Mouse (Mus musculus) thymus, adult 2 months (tissue): ENCODE data around the gene Uqcrc1. TPM values are rescaled to one million over a fixed set of nuclear protein-coding genes. Genes with fewer than 3 reads are reported as not detected.

Experiments
- DNase-seq: peaks from one replicate; pipeline ENCODE4 v3.0.0; 2021
- H3K27ac ChIP-seq: fragments of 200-500 bp; 2 replicates; pipeline ENCODE4 v1.5.1; 2012; ENCODE audit warnings: low read length, control low read depth; ENCODE audit not compliant: control insufficient read depth, insufficient read depth
- H3K27me3 ChIP-seq: fragments of 200-500 bp; 2 replicates; pipeline ENCODE4 v1.6.1; 2012; ENCODE audit warnings: mild to moderate bottlenecking, low read length, moderate library complexity, mixed read lengths; ENCODE audit not compliant: control insufficient read depth, insufficient read depth
- H3K36me3 ChIP-seq: fragments of 200-500 bp; 2 replicates; pipeline ENCODE4 v1.6.1; 2012; ENCODE audit warnings: mild to moderate bottlenecking, low read length, moderate library complexity; ENCODE audit not compliant: control insufficient read depth, insufficient read depth
- H3K4me1 ChIP-seq: fragments of 200-500 bp; replicated peaks from 2 replicates; pipeline ENCODE4 v1.6.1; 2012; ENCODE audit warnings: low read length; ENCODE audit not compliant: control insufficient read depth, insufficient read depth
- H3K4me3 ChIP-seq: fragments of 200-500 bp; 2 replicates; pipeline ENCODE4 v1.5.1; 2012; ENCODE audit warnings: mild to moderate bottlenecking, low read length, control low read depth, moderate library complexity; ENCODE audit not compliant: control insufficient read depth, insufficient read depth
- CTCF ChIP-seq: fragments of 200-500 bp; IDR thresholded peaks from 2 replicates; pipeline ENCODE4 v1.5.1; 2012; ENCODE audit warnings: mild to moderate bottlenecking, control low read depth, low read length, moderate library complexity, borderline replicate concordance; ENCODE audit not compliant: control insufficient read depth, poor library complexity, insufficient read depth; ENCODE audit errors: extremely low read depth
- POLR2A ChIP-seq: fragments of 200-500 bp; IDR thresholded peaks from 2 replicates; pipeline ENCODE4 v1.6.1; 2012; ENCODE audit warnings: mild to moderate bottlenecking, low read length, control low read depth, moderate library complexity; ENCODE audit not compliant: control insufficient read depth, poor library complexity, insufficient read depth; ENCODE audit errors: extremely low read depth
- WGBS: fragments of 180-500 bp; shearing (Covaris S2); methylation state at CpG from one replicate; pipeline ENCODE4 v1.1.7; 2018; 5-methylcytosine and 5-hydroxymethylcytosine counted together
- polyA plus RNA-seq: library from polyadenylated mRNA; depleted of rRNA; stranded (reverse); fragments of >200 nt; gene quantifications from 2 replicates; pipeline ENCODE4 v1.2.3, GENCODE M21; 2012

Gene Uqcrc1
- polyA plus RNA-seq, 1 experiment, result 681 TPM

DNA sequence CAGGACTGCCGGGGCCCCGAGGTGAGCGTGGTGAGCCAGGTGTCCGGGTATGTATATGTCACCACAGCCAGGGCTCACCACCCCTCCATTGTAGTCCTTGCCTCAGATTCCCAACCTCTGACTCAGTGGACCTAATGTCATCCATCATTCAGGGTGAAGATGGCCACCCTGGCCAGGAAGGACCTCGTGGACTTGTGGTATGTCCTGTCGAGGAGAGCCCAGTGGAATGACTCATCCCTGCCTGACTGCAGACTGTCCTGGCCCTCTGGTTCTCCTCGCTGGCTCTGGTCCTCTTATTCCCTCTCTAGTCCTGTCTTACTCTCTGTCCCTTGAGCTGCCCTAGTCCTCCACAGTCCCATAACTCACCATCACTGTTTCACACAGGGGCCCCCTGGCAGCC is 41.5 kb downstream of the Uqcrc1 start:
- TF ChIP-seq POLR2A (no peak), CTCF (no peak)
- no peaks in the 10 kb centered on the region for H3K4me1 ChIP-seq
- no peaks in the 10 kb centered on the region for H3K36me3 ChIP-seq
- H3K27ac ChIP-seq, result no peak overlapping the region
- WGBS, result 76% methylated on average over 7 of the region's 7 CpGs
- no peak for DNase-seq
- H3K4me3 ChIP-seq, result no peak overlapping the region
- no peaks in the 10 kb centered on the region for H3K27me3 ChIP-seq

DNA sequence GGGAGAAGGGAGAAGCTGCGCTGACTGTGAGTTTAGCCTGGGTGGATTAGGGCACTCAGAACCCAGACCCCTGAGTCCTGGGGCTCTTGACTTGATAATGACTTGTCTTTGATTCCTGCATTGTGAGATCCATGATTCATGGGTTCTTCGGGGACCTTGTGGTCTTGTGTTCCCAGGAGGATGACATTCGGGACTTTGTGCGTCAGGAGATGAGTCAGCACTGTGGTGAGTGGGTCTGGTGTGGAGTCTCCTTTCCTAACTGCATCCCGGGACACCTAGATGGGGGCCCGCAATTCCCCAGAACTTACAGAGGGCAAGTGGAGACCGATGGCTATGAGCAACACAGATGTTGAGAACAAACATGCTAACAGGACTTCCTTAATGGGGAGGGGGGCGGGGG is 46.1 kb downstream of the Uqcrc1 start:
- H3K27ac ChIP-seq, result no peak overlapping the region
- no peaks in the 10 kb centered on the region for H3K4me1 ChIP-seq
- TF ChIP-seq POLR2A (no peak), CTCF (no peak)
- WGBS, result 50% methylated on average over 8 of the region's 8 CpGs
- no peak overlapping the region for H3K4me3 ChIP-seq
- no peaks in the 10 kb centered on the region for H3K27me3 ChIP-seq
- no peak for DNase-seq
- no peaks in the 10 kb centered on the region for H3K36me3 ChIP-seq

DNA sequence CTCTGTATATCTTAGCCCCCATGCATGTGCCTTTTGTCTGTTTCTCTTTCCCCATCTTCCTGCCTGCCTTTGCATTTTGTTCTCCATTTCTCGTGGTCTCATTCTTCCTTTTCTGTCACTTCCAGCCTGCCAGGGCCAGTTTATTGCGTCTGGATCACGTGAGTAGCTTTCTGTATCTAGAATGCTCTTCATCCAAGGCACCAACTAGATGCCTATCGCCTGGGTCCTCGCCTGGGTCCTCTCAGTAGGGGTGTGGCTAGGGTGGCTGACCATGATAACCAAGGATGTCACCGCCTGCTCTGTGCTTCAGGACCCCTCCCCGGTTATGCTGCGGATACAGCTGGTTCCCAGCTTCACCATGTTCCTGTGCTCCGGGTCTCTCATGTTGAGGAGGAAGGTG is 46.8 kb downstream of the Uqcrc1 start:
- Histone ChIP-seq H3K4me1 (0 out of 2 replicates have a peak, but pooled peaks cover 2% of the 10 kb centered on the region), H3K36me3 (no peaks in the 10 kb centered on the region), H3K27ac (no peak overlapping the region), H3K4me3 (no peak overlapping the region), H3K27me3 (no peaks in the 10 kb centered on the region)
- 61% methylated on average over 9 of the region's 9 CpGs for WGBS
- DNase-seq, result no peak
- TF ChIP-seq CTCF (no peak), POLR2A (no peak)

DNA sequence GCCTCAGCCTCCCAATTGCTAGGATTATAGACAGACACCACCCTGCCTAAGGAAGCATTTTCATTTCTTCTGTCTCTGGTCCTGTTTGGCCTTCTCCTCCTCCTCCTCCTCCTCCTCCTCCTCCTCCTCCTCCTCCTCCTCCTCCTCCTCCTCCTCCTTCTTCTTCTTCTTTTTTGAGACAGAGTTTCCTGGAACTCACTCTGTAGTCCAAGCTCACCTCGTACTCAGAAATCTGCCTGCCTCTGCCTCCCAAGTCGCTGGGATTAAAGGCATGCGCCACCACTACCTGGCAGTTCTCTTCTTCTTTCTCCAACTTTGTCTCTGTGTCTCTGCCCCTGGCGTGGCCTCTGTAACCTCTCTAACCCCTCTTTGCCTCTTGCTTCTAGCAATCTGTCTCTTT is 49.3 kb downstream of the Uqcrc1 start, which contains the start of gene Ucn2:
Gene Ucn2 (plus strand): TSS at position 301 of the 400 bp plus-strand sequence.
- Histone ChIP-seq H3K4me3 (no peak within 1 kb of the TSS), H3K4me1 (0 out of 2 replicates have a peak, but pooled peaks cover 2% of the 10 kb centered on the region), H3K27me3 (no peaks in the 10 kb centered on the region), H3K27ac (no peak within 1 kb of the TSS), H3K36me3 (no peaks in the 10 kb centered on the region)
- no peak for DNase-seq
- no peak for TF ChIP-seq POLR2A
- no peak for TF ChIP-seq CTCF
- 69% methylated on average over 4 of the region's 4 CpGs for WGBS

DNA sequence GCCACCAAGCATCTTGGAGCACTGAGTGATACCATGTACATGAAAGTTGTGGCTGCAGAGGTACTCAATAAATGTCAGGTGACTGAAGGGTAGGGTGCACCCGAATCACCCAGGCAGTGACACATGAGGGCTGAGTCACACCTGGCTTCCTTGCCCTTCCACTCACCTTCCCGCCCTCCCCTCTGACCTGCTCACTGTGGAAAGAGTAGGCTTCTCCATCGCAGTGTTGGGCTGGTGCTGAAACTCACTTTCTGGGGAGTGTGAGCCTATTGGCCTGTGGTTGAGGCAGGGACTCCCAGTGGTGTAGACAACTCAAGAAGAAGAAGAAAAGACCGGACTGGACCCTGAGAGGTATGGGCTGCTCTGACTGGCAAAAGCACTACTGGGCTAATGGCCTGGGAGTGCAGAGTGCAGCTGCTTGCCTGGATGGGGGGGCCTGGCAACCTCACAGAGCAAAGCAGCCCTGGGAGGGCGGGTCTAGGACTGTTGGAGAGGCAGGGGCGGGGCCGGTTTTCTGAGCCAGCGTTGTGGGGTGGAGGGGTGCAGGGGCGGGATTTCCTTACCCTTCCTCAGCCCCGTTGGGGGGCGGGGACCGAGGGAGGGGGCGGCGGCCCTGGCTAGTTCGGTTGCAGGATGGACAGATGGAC is 51.4 kb downstream of the Uqcrc1 start:
- Histone ChIP-seq H3K27me3 (no peaks in the 10 kb centered on the region), H3K4me3 (no peak overlapping the region), H3K4me1 (peaks cover 11% of the 10 kb centered on the region), H3K27ac (no peak overlapping the region), H3K36me3 (no peaks in the 10 kb centered on the region)
- no peak for DNase-seq
- TF ChIP-seq POLR2A (no peak), CTCF (no peak)
- 61% methylated on average over 15 of the region's 15 CpGs for WGBS

DNA sequence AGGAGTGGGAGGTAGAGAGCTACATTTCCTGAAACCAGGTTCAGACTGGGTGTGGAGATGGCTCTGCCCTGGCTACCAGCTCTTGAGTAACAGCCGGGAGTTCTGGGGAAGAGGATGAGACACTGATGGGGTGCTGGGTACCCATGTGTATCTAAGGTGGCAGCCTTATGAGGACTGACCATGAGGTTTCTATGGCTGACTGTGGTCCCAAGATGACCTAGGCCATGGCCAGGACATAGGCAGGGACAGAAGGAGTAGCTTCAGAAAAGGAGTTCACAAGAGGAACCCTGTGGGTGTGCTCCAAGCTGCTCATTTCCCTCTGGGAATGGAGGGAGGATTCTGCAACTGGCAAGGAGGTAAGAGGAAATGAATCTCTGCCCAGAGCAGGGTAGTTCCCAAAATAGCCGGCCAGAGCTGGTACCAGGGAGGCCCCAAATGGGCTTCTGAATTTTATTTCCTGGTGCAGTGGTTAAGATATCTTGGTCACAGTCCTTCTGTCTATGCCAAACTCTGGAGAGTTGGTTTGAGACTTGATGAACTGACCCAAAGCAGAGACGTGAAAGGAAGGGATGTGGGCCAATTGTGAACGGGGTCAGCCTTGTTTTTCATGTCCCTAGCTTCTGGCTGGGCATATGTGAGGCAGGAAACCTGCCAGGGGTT is 53.5 kb downstream of the Uqcrc1 start:
- Histone ChIP-seq H3K27ac (no peak overlapping the region), H3K4me1 (peaks cover 13% of the 10 kb centered on the region), H3K36me3 (no peaks in the 10 kb centered on the region), H3K4me3 (no peak overlapping the region), H3K27me3 (no peaks in the 10 kb centered on the region)
- WGBS, result 83% methylated on average over 4 of the region's 4 CpGs
- TF ChIP-seq POLR2A (no peak), CTCF (no peak)
- no peak for DNase-seq

DNA sequence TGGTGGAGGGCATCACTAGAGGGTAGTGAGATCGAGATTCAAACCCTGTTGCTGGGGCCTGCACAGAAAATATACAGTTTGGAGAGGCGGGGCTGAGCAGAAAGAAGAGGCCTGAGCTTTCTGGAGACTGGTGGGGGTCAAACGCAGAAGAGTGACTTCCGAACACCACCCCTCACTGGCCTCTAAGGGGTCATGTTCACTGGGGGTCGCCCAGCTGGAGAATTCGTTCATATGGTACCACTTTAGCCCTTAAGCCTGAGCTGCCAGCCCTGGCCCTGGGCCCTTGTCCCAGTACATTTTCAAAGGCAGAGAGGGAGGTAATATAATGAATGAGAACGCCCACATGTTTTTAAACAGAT is 54.0 kb downstream of the Uqcrc1 start:
- no peak overlapping the region for H3K4me3 ChIP-seq
- no peaks in the 10 kb centered on the region for H3K27me3 ChIP-seq
- H3K36me3 ChIP-seq, result no peaks in the 10 kb centered on the region
- H3K4me1 ChIP-seq, result peaks cover 18% of the 10 kb centered on the region
- WGBS, result 86% methylated on average over 7 of the region's 7 CpGs
- TF ChIP-seq CTCF (no peak), POLR2A (no peak)
- no peak overlapping the region for H3K27ac ChIP-seq
- no peak for DNase-seq
